Mouse (Mus musculus) ES-Bruce4 (cell line): ENCODE measurements around the gene Tctn3.

Source experiments
- CTCF ChIP-seq: IDR thresholded peaks from one replicate; pipeline ENCODE4 v1.8.1; 2011; ENCODE audit warnings: low read depth, low read length
- POLR2A ChIP-seq: IDR thresholded peaks from one replicate; pipeline ENCODE4 v1.8.1; 2011; ENCODE audit warnings: low read length; ENCODE audit not compliant: insufficient read depth

GRCm38 (mm10) chr19:40656207-40656606, 44.2 kb upstream of the Tctn3 start:
- TF ChIP-seq CTCF, result no peak
- no peak for TF ChIP-seq POLR2A
